Mouse (Mus musculus) spleen, adult 18-20 months (tissue): ENCODE results near the gene Pole3.
"Not testable (repeated sequence)": the region's sequence is repeated elsewhere in the genome, so short reads cannot be mapped to it uniquely, and the experiment has no call there.

ENCODE experiments used
- DNase-seq, 2 experiments: peaks; one replicate each; pipeline ENCODE4 v3.0.0; 2022; ENCODE audit warnings: mixed read lengths in 2 of 2

Gene Pole3

GRCm38 (mm10) chr4:62486162-62486696 lies 38.6 kb downstream of the Pole3 start:
- DNase-seq, result no peak

GRCm38 (mm10) chr4:62485450-62486161 lies 39.3 kb downstream of the Pole3 start:
- DNase-seq, result no peak

DNA sequence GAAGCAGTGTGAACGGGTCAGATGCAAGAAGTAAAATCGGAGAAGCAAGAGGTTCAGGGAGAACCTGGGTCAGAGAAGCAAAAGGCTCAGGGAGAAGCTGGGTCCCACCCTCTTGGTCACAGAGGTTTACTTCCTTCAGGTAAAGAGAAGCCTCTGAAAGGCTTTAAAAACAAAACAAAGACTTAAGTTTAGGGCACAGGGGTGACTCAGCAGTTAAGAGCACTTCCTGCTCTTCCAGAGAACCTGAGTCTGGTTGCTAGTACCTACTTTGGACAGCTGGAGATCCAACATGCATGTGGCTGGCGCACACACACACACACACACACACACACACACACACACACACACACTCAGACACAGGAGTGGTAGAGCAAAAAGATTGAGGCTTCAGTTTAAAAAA lies 39.9 kb downstream of the Pole3 start:
- DNase-seq, result no peak

DNA sequence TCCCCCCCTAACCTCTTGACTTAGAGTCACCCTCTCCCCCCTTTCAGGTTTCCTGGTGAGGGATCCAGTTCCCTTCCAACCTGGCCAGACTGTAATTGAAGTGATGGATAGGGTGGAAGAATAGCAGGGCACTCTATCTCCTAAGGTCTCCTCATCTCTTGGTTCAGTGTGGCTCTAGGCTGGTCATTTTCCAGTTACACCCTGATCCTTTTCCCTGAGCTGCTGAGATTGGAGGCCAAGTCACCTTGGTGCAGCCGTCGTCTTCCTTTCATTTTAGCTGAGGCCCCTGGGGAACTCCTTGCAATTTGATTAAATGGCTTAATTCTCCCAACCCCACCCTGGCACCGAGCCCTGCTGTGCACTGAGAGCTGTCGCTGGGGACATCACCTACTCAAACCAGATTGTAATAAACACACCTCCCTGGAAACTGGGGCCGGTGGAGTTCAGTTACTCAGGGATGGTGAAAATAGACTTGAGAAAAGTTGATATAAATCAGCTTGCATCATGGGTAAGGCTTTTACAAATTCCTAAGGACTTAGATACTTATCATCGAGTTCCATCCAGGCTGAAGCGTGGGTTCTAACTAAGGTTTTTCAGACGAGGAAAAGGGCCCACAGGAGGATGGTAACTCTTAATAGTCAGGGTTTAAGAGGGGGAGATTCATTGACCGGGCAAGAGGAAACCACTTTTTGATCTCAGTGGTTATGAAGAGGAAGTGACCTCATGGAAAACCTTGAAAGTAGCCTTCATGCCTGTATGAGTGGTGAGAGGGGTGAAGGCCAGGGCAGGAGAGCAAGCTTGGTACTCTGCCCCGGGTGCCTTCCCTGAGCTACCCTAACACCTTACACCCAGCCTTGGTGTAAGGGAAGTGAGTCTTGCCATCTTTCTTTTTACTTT lies 43.9 kb downstream of the Pole3 start:
- peak in 1 of 2 experiments; percentile 24 for DNase-seq

GRCm38 (mm10) chr4:62479937-62480708 lies 44.7 kb downstream of the Pole3 start, which contains the start of gene Bspry:
Bspry (plus strand) TSS chr4:62480053.
- DNase-seq, result peak; percentile 42 to 64

- not testable (repeated sequence) for DNase-seq
Measured at GRCm38 (mm10) chr4:62479593-62479936, 45.3 kb downstream of the Pole3 start.

- DNase-seq, result no peak
Measured at GRCm38 (mm10) chr4:62477542-62478244, 47.2 kb downstream of the Pole3 start.

DNA sequence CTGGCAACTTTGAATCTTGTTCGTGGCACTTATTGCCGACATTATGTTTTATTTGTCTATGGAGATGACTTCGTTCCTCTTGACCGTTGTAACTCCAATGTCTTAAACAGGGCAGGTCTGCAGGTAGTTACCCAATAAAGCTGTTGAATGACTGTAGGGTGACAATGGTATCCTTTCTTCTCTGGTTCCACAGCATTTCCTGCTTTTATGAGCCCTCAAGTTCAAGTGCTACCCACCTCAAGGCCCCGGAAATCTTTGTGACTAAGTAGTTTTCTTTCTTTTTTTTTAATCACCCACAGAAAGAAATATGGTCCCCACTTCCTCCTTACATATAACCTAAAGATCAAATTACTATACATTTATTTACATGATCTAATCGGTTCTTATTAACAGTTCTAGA lies 49.1 kb downstream of the Pole3 start:
- no peak for DNase-seq

- DNase-seq, result no peak
Measured at GRCm38 (mm10) chr4:62475131-62475530, 49.7 kb downstream of the Pole3 start.
